Mouse (Mus musculus) leukemia stem cell, adult 10-12 weeks (primary cell): Measurements from ENCODE around the gene Haus7. TPM values are rescaled to one million over a fixed set of nuclear protein-coding genes. Genes with fewer than 3 reads are reported as not detected.

ENCODE experiments used
- polyA plus RNA-seq: library from polyadenylated mRNA; stranded (reverse); fragments of >175 nt; gene quantifications from 2 replicates; pipeline ENCODE4 v1.2.3, GENCODE M21; 2012; ENCODE audit warnings: low replicate concordance

The Haus7 gene
- polyA plus RNA-seq: 1.0 and 2.9 TPM in 2 replicates

DNA sequence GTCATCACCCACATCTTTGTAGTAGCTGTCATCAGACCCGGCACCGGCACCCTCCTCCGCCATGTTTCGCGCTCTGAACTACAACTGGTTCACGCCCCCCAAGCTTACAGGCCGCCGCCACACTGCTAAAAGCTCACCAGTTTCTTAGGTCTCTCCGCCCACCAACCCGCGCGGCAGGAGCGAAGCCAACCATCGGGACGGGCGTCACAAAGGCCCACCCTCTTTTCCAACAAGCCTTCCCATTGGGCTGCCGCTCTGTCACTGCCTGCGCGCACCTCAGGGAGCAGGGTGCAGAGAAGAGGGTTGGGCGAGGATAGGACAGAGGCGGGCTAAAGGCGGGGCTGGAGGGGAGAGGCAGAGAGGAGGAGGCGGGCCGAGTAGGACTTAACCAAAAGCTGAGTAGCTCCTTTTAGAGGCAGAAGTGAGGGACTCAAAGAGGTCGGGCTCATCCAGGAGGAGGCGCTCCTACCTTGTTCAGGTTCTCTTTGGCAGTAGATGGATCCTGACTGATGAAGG is at the start of gene Haus7:
Gene Haus7, minus strand, starts transcription at position 168 of the 516 bp plus-strand sequence.

DNA sequence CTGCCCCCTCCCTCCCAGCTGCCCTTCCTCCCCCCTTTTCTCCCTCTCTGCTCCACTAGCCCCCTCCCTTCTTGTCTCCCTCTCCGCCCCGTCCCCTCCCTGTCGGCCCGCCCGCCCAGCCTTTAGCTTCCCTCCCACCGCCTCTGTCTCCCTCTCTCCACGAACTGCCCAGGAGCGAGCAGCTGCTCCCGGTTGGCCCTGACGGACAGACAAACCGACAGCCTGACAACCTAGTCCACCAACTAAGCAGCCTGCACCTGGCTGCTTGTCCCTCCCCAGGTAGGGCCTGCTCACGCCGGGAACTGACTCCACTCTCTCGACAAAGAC is 24.6 kb upstream of the Haus7 start, which contains the start of gene Bgn:
Gene Bgn, plus strand, starts transcription at position 119 of the 327 bp plus-strand sequence.

GRCm38 (mm10) chrX:73435252-73435651 is 23.6 kb downstream of the Haus7 start, which contains the start of gene Trex2:
Gene Trex2, minus strand, starts transcription at chrX:73435344.

GRCm38 (mm10) chrX:73410880-73411517 is 47.8 kb downstream of the Haus7 start, which contains the start of gene Zfp92:
Gene Zfp92, plus strand, starts transcription at chrX:73411096.

GRCm38 (mm10) chrX:73398636-73399035 is 60.2 kb downstream of the Haus7 start, which contains the start of gene Gm18336:
Gene Gm18336, minus strand, starts transcription at chrX:73398736.

Other genes starting within 250 kb of the Haus7 start
- gene Xlr4b, start 244.7 kb downstream of the Haus7 start, polyA plus RNA-seq: 0.92 and 1.4 TPM in 2 replicates
- gene F8a, start 230.8 kb downstream of the Haus7 start, polyA plus RNA-seq: 17.9 and 29.9 TPM in 2 replicates
- 0.73 and 2.7 TPM in 2 replicates for gene Xlr4c, start 215.9 kb downstream of the Haus7 start, polyA plus RNA-seq
- gene Xlr3c, start 193.7 kb downstream of the Haus7 start, polyA plus RNA-seq: not detected in 2 replicates
- gene Xlr5a, start 166.1 kb downstream of the Haus7 start, polyA plus RNA-seq: not detected in 2 replicates
- gene Xlr5c, start 166.1 kb downstream of the Haus7 start, polyA plus RNA-seq: not detected in 2 replicates
- not detected in 2 replicates for gene Gm45015, start 122.2 kb downstream of the Haus7 start, polyA plus RNA-seq
- 0.93 and 1.5 TPM in 2 replicates for gene Zfp275, start 116.4 kb downstream of the Haus7 start, polyA plus RNA-seq
- not detected in 2 replicates for gene Gm18336, start 60.3 kb downstream of the Haus7 start, polyA plus RNA-seq
- gene Zfp92, start 47.9 kb downstream of the Haus7 start, polyA plus RNA-seq: 0.05 TPM in 1 of 2 replicates, not detected in the other
- not detected in 2 replicates for gene Trex2, start 23.7 kb downstream of the Haus7 start, polyA plus RNA-seq
- 0.98 and 20.4 TPM in 2 replicates for gene Bgn, start 24.6 kb upstream of the Haus7 start, polyA plus RNA-seq
- not detected in 2 replicates for gene Atp2b3, start 44.0 kb upstream of the Haus7 start, polyA plus RNA-seq
- 0.32 and 0.43 TPM in 2 replicates for gene Dusp9, start 180.4 kb upstream of the Haus7 start, polyA plus RNA-seq
- 0.21 and 0.50 TPM in 2 replicates for gene Pnck, start 201.1 kb upstream of the Haus7 start, polyA plus RNA-seq
- gene Slc6a8, start 214.1 kb upstream of the Haus7 start, polyA plus RNA-seq: 0.57 and 0.89 TPM in 2 replicates